Mouse (Mus musculus) left cerebral cortex, adult 6 months (tissue): ENCODE data around the gene Olfr1323. TPM values are rescaled to one million over a fixed set of nuclear protein-coding genes. Genes with fewer than 3 reads are reported as not detected.

Experiments
- long read RNA-seq, 2 experiments: library from polyadenylated mRNA; unstranded; transcript quantifications; one replicate each; pipeline ENCODE4 v2.0.0; 2019 to 2020
- polyA plus RNA-seq: library from polyadenylated mRNA; unstranded; fragments of <200 nt; fragmentation: Nextera tagmentation; gene quantifications from 2 replicates; pipeline ENCODE4 v1.2.3, GENCODE M21; 2021

Olfr1323 gene
- not detected in 2 replicates for polyA plus RNA-seq
- long read RNA-seq, experiment 1 = 0 reads
- long read RNA-seq, experiment 2 = 0 reads

GRCm38 (mm10) chrX:50019259-50019658 is at the start of gene Olfr1323:
Gene Olfr1323, minus strand, starts transcription at chrX:50019359.

Other genes with a start within 250 kb of the Olfr1323 start
- 0.85 and 2.4 TPM in 2 replicates for gene Igsf1, start 221.6 kb downstream of the Olfr1323 start, polyA plus RNA-seq
- gene Olfr1322, start 127.9 kb downstream of the Olfr1323 start, polyA plus RNA-seq = not detected in 2 replicates